25 mouse cellular contexts compared by ENCODE assay signal in the genomic region with DNA sequence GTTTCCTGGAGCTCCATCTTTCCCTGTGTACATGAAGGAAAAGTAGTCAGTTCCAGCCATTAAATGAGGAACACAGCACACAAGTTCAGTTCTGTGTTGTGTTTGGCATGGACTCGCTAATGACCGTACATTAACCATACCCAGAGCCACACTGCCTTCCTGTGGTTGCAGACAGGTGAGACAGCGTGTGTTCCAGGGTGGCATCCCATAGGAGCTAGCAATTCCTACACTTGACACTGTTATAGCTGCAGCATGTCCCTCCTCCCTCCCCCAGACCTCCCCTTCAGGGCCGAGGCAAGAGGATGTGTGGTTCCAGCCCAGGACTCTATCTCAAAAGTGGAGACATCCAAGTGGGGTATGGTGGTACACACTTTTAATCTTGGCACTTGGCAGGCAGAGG. TPM values are rescaled to one million over a fixed set of nuclear protein-coding genes. Genes with fewer than 3 reads are reported as not detected.
DNase-seq lines count a peak whose midpoint lies in the region; ATAC-seq and TF ChIP-seq lines count a peak whose summit lies in the region.
"Had no signal": no experiment of that assay in that cellular context is flagged by ENCODE, and none has a peak within 500 bp of the region (broad histone marks: within the 10 kb centered on the region; RNA-seq: fewer than 3 reads in every experiment).

No protein-coding gene starts in this region.

- no peaks in the 10 kb centered on the region for H3K9me3 ChIP-seq in kidney, embryonic 15.5 days (replicated peaks)
- no peaks in the 10 kb centered on the region for H3K9me3 ChIP-seq in kidney, embryonic 14.5 days (ENCODE audit: control insufficient read depth, low read length)
- H3K9me3 ChIP-seq in intestine, embryonic 15.5 days: no peaks in the 10 kb centered on the region
- no peaks in the 10 kb centered on the region for H3K9me3 ChIP-seq in liver, embryonic 12.5 days (replicated peaks)
- H3K9me3 ChIP-seq: embryonic facial prominence, embryonic 10.5 days; forebrain, embryonic 10.5 days; hindbrain, embryonic 15.5 days; limb, embryonic 15.5 days; midbrain, embryonic 12.5 days had no signal

- DNase-seq in spleen, adult 18-20 months: no peak
- DNase-seq in left cerebral cortex, adult 8-10 months (ENCODE audit: low spot score in 2 of 2): no peak
- DNase-seq: adrenal gland, postnatal 36 days; cerebellum, adult 9-10 months; gastrocnemius, postnatal 14 days; heart, adult 11 months; heart, postnatal 36 days; kidney, adult 18-20 months; left cerebral cortex, postnatal 4 days; thymus, postnatal 25 days had no signal

- H3K4me1 ChIP-seq in kidney, embryonic 15.5 days: peaks cover 40% of the 10 kb centered on the region
- peaks cover 20% of the 10 kb centered on the region for H3K4me1 ChIP-seq in kidney, embryonic 14.5 days (ENCODE audit: control insufficient read depth, insufficient read depth, low read length)
- peaks cover 37% of the 10 kb centered on the region for H3K4me1 ChIP-seq in intestine, embryonic 15.5 days (replicated peaks)
- peaks cover 76% of the 10 kb centered on the region for H3K4me1 ChIP-seq in liver, embryonic 12.5 days

- H3K4me3 ChIP-seq in kidney, embryonic 15.5 days (replicated peaks): no peak overlapping the region
- H3K4me3 ChIP-seq in kidney, embryonic 14.5 days (ENCODE audit: low read length): no peak overlapping the region
- H3K4me3 ChIP-seq in intestine, embryonic 15.5 days (replicated peaks): no peak overlapping the region
- no peak overlapping the region for H3K4me3 ChIP-seq in liver, embryonic 12.5 days
- no peak overlapping the region for H3K4me3 ChIP-seq in myocyte
- H3K4me3 ChIP-seq: embryonic facial prominence, embryonic 10.5 days; forebrain, embryonic 10.5 days; hindbrain, embryonic 15.5 days; left cerebral cortex, adult 2 months; limb, embryonic 15.5 days; midbrain, embryonic 12.5 days had no signal

- H3K4me2 ChIP-seq in kidney, embryonic 15.5 days: no peak overlapping the region
- H3K4me2 ChIP-seq in kidney, embryonic 14.5 days (replicated peaks; ENCODE audit: low read depth, low read length): no peak overlapping the region
- 0 out of 2 replicates have a peak overlapping the region, but pooled peaks have one; percentile 7 for H3K4me2 ChIP-seq in intestine, embryonic 15.5 days (replicated peaks)
- 0 out of 2 replicates have a peak overlapping the region, but pooled peaks have one; percentile 84 for H3K4me2 ChIP-seq in liver, embryonic 12.5 days
- no peak overlapping the region for H3K4me2 ChIP-seq in myocyte (ENCODE audit: low read depth)
- H3K4me2 ChIP-seq: hindbrain, embryonic 15.5 days; limb, embryonic 15.5 days; midbrain, embryonic 12.5 days had no signal

- H3ac ChIP-seq in myocyte (ENCODE audit: control insufficient read depth, insufficient read length): no peak overlapping the region

- no peak for TF ChIP-seq POLR2A in myocyte (IDR thresholded peaks at IDR 0.05; ENCODE audit: insufficient read length, low read depth)

- H3K36me3 ChIP-seq in kidney, embryonic 15.5 days: peaks cover 38% of the 10 kb centered on the region
- peaks cover 31% of the 10 kb centered on the region for H3K36me3 ChIP-seq in kidney, embryonic 14.5 days (ENCODE audit: control insufficient read depth, insufficient read depth, low read length)
- H3K36me3 ChIP-seq in intestine, embryonic 15.5 days: peaks cover 31% of the 10 kb centered on the region
- H3K36me3 ChIP-seq in liver, embryonic 12.5 days: peaks cover 46% of the 10 kb centered on the region
- peaks cover 34% of the 10 kb centered on the region for H3K36me3 ChIP-seq in myocyte (ENCODE audit: control insufficient read depth, insufficient read depth)

- no peaks in the 10 kb centered on the region for H3K27me3 ChIP-seq in kidney, embryonic 15.5 days
- no peaks in the 10 kb centered on the region for H3K27me3 ChIP-seq in kidney, embryonic 14.5 days (ENCODE audit: control insufficient read depth, insufficient read depth, low read length)
- no peaks in the 10 kb centered on the region for H3K27me3 ChIP-seq in intestine, embryonic 15.5 days (replicated peaks)
- H3K27me3 ChIP-seq in liver, embryonic 12.5 days (replicated peaks): no peaks in the 10 kb centered on the region
- no peaks in the 10 kb centered on the region for H3K27me3 ChIP-seq in myocyte (ENCODE audit: control insufficient read depth, insufficient read depth, insufficient read length)
- H3K27me3 ChIP-seq: hindbrain, embryonic 15.5 days; limb, embryonic 15.5 days; midbrain, embryonic 12.5 days; Patski had no signal

- WGBS in kidney, embryonic 15.5 days: 89% methylated on average over 4 of the region's 4 CpGs
- 90% methylated on average over 4 of the region's 4 CpGs for WGBS in kidney, embryonic 14.5 days
- WGBS in intestine, embryonic 15.5 days: 63% methylated on average over 4 of the region's 4 CpGs
- WGBS in liver, embryonic 12.5 days (ENCODE audit: insufficient replicate concordance): 73% methylated on average over 4 of the region's 4 CpGs

- no peak for ATAC-seq in kidney, embryonic 15.5 days (replicated peaks; ENCODE audit: low FRiP score)
- no peak for ATAC-seq in kidney, embryonic 14.5 days (ENCODE audit: low FRiP score, low TSS enrichment)
- ATAC-seq in intestine, embryonic 15.5 days: no peak
- no peak for ATAC-seq in liver, embryonic 12.5 days
- no peak for ATAC-seq in erythroid progenitor cell, adult 5-6 weeks (replicated peaks; ENCODE audit: low FRiP score, poor library complexity, severe bottlenecking)
- ATAC-seq: forebrain, embryonic 16.5 days; lung, postnatal 0 days; Patski had no signal

- peak overlapping the region; percentile 42 for H3K27ac ChIP-seq in kidney, embryonic 15.5 days
- H3K27ac ChIP-seq in kidney, embryonic 14.5 days (ENCODE audit: low read depth, low read length): no peak overlapping the region
- H3K27ac ChIP-seq in intestine, embryonic 15.5 days: 0 out of 2 replicates have a peak overlapping the region, but pooled peaks have one; percentile 6
- H3K27ac ChIP-seq in liver, embryonic 12.5 days: peak overlapping the region; percentile 94
- H3K27ac ChIP-seq: embryonic facial prominence, embryonic 10.5 days; forebrain, embryonic 10.5 days; hindbrain, embryonic 15.5 days; left cerebral cortex, adult 2 months; limb, embryonic 15.5 days; midbrain, embryonic 12.5 days had no signal

- H3K9ac ChIP-seq in kidney, embryonic 15.5 days: no peak overlapping the region
- H3K9ac ChIP-seq in kidney, embryonic 14.5 days (ENCODE audit: low read depth, low read length): no peak overlapping the region
- no peak overlapping the region for H3K9ac ChIP-seq in intestine, embryonic 15.5 days
- no peak overlapping the region for H3K9ac ChIP-seq in liver, embryonic 12.5 days
- H3K9ac ChIP-seq: hindbrain, embryonic 15.5 days; limb, embryonic 15.5 days; midbrain, embryonic 12.5 days had no signal

- H3K79me2 ChIP-seq in myocyte (ENCODE audit: control insufficient read depth, insufficient read depth): peaks cover 55% of the 10 kb centered on the region

RNA-seq across cellular contexts. Expression of a gene that starts 3.8 kb away (rescaled TPM):
- polyA plus RNA-seq in kidney, embryonic 15.5 days (2015; fragmentation: Nextera tagmentation; extraction: Ambion mirVana): 428 and 459 TPM in 2 replicates
- 396 and 553 TPM in 2 replicates for polyA plus RNA-seq in kidney, embryonic 14.5 days (2014; fragmentation: Nextera tagmentation; extraction: Ambion mirVana)
- 502 and 513 TPM in 2 replicates for polyA plus RNA-seq in intestine, embryonic 15.5 days (2015; fragmentation: Nextera tagmentation; extraction: Ambion mirVana)
- polyA plus RNA-seq in liver, embryonic 12.5 days (2016; fragmentation: Nextera tagmentation; extraction: Ambion mirVana): 368 and 383 TPM in 2 replicates
- polyA plus RNA-seq in myocyte (2012; fragmentation: generic; extraction: Trizol): 517 TPM
- total RNA-seq in erythroid progenitor cell, adult 5-6 weeks (2015; ENCODE audit: low replicate concordance): 91.4 and 203 TPM in 2 replicates
- 31.5 and 64.6 TPM in 2 replicates for total RNA-seq in erythroid progenitor cell, adult 5-6 weeks (2017; ENCODE audit: low replicate concordance)
- 100 to 1,000 TPM; 170 to 203 (median 184) TPM for total RNA-seq in left cerebral cortex, adult 8-10 months (2022)

RNA-seq across cellular contexts. Expression of a gene that starts 11.6 kb away (rescaled TPM):
- polyA plus RNA-seq in kidney, embryonic 15.5 days (2015; fragmentation: Nextera tagmentation; extraction: Ambion mirVana): 296 and 297 TPM in 2 replicates
- polyA plus RNA-seq in kidney, embryonic 14.5 days (2014; fragmentation: Nextera tagmentation; extraction: Ambion mirVana): 276 and 306 TPM in 2 replicates
- polyA plus RNA-seq in intestine, embryonic 15.5 days (2015; fragmentation: Nextera tagmentation; extraction: Ambion mirVana): 277 and 308 TPM in 2 replicates
- polyA plus RNA-seq in liver, embryonic 12.5 days (2016; fragmentation: Nextera tagmentation; extraction: Ambion mirVana): 193 and 196 TPM in 2 replicates
- 665 TPM for polyA plus RNA-seq in myocyte (2012; fragmentation: generic; extraction: Trizol)
- total RNA-seq in erythroid progenitor cell, adult 5-6 weeks (2015; ENCODE audit: low replicate concordance): 137 and 202 TPM in 2 replicates
- 52.8 and 71.0 TPM in 2 replicates for total RNA-seq in erythroid progenitor cell, adult 5-6 weeks (2017; ENCODE audit: low replicate concordance)
- total RNA-seq in left cerebral cortex, adult 8-10 months (2022): 100 to 1,000 TPM; 143 to 154 (median 149) TPM

RNA-seq across cellular contexts. Expression of a gene that starts 11.6 kb away (rescaled TPM):
- 11.0 and 12.0 TPM in 2 replicates for polyA plus RNA-seq in kidney, embryonic 15.5 days (2015; fragmentation: Nextera tagmentation; extraction: Ambion mirVana)
- 4.7 and 8.9 TPM in 2 replicates for polyA plus RNA-seq in kidney, embryonic 14.5 days (2014; fragmentation: Nextera tagmentation; extraction: Ambion mirVana)
- 13.1 and 13.4 TPM in 2 replicates for polyA plus RNA-seq in intestine, embryonic 15.5 days (2015; fragmentation: Nextera tagmentation; extraction: Ambion mirVana)
- polyA plus RNA-seq in liver, embryonic 12.5 days (2016; fragmentation: Nextera tagmentation; extraction: Ambion mirVana): 39.1 and 42.8 TPM in 2 replicates
- polyA plus RNA-seq in myocyte (2012; fragmentation: generic; extraction: Trizol): 0.05 TPM
- 88.4 and 89.0 TPM in 2 replicates for total RNA-seq in erythroid progenitor cell, adult 5-6 weeks (2015; ENCODE audit: low replicate concordance)
- total RNA-seq in erythroid progenitor cell, adult 5-6 weeks (2017; ENCODE audit: low replicate concordance): 85.0 and 97.9 TPM in 2 replicates
- total RNA-seq in left cerebral cortex, adult 8-10 months (2022): under 1 TPM; 0.26 to 0.58 (median 0.48) TPM

RNA-seq across cellular contexts. Expression of a gene that starts 11.6 kb away (rescaled TPM):
- 61.1 and 61.7 TPM in 2 replicates for polyA plus RNA-seq in kidney, embryonic 15.5 days (2015; fragmentation: Nextera tagmentation; extraction: Ambion mirVana)
- polyA plus RNA-seq in kidney, embryonic 14.5 days (2014; fragmentation: Nextera tagmentation; extraction: Ambion mirVana): 43.6 and 57.3 TPM in 2 replicates
- polyA plus RNA-seq in intestine, embryonic 15.5 days (2015; fragmentation: Nextera tagmentation; extraction: Ambion mirVana): 144 and 176 TPM in 2 replicates
- polyA plus RNA-seq in liver, embryonic 12.5 days (2016; fragmentation: Nextera tagmentation; extraction: Ambion mirVana): 36.5 and 40.8 TPM in 2 replicates
- 53.2 TPM for polyA plus RNA-seq in myocyte (2012; fragmentation: generic; extraction: Trizol)
- total RNA-seq in erythroid progenitor cell, adult 5-6 weeks (2015; ENCODE audit: low replicate concordance): 119 and 154 TPM in 2 replicates
- total RNA-seq in erythroid progenitor cell, adult 5-6 weeks (2017; ENCODE audit: low replicate concordance): 62.6 and 69.7 TPM in 2 replicates
- total RNA-seq in left cerebral cortex, adult 8-10 months (2022): 10 to 100 TPM; 37.8 to 45.2 (median 42.4) TPM

RNA-seq across cellular contexts. Expression of a gene that starts 29.7 kb away (rescaled TPM):
- polyA plus RNA-seq in kidney, embryonic 15.5 days (2015; fragmentation: Nextera tagmentation; extraction: Ambion mirVana): 12.9 and 18.6 TPM in 2 replicates
- 7.0 and 8.2 TPM in 2 replicates for polyA plus RNA-seq in kidney, embryonic 14.5 days (2014; fragmentation: Nextera tagmentation; extraction: Ambion mirVana)
- 9.0 and 11.2 TPM in 2 replicates for polyA plus RNA-seq in intestine, embryonic 15.5 days (2015; fragmentation: Nextera tagmentation; extraction: Ambion mirVana)
- polyA plus RNA-seq in liver, embryonic 12.5 days (2016; fragmentation: Nextera tagmentation; extraction: Ambion mirVana): 8.0 and 8.1 TPM in 2 replicates
- polyA plus RNA-seq in myocyte (2012; fragmentation: generic; extraction: Trizol): 2.4 TPM
- total RNA-seq in erythroid progenitor cell, adult 5-6 weeks (2015; ENCODE audit: low replicate concordance): not detected in 2 replicates
- not detected in 2 replicates for total RNA-seq in erythroid progenitor cell, adult 5-6 weeks (2017; ENCODE audit: low replicate concordance)
- 10 to 100 TPM; 39.7 to 44.8 (median 40.7) TPM for total RNA-seq in left cerebral cortex, adult 8-10 months (2022)

Comparison
In these comparisons a context has a peak if more than half of its experiments do, and no peak if none do; other contexts are left out.
1. H3K4me2 ChIP-seq: peak in intestine, embryonic 15.5 days (single experiment) and liver, embryonic 12.5 days (single experiment); none in kidney, embryonic 15.5 days (single experiment), kidney, embryonic 14.5 days (single experiment) and myocyte (single experiment).